24 mouse cellular contexts compared by ENCODE assay signal in the genomic region with DNA sequence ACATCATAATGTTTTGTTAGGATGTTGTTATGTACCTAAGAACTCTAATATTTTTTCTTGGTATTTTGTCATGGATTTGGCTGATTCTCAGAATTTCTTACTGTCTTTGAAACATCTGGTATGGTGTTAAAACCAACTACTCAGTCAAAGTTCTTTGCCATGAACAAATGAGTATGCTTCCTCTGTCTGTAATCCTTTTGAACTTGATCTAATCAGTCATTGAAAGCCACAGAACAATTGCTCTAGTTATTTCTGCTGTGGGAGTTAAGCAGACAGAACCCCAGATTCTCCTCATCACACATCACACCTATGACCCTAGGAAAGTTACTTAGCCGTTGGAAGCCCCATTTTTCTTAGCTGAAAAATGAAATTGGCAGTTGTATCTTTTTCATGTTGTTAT. TPM values are rescaled to one million over a fixed set of nuclear protein-coding genes. Genes with fewer than 3 reads are reported as not detected.
DNase-seq lines count a peak whose midpoint lies in the region; ATAC-seq and TF ChIP-seq lines count a peak whose summit lies in the region.
"Had no signal": no experiment of that assay in that cellular context is flagged by ENCODE, and none has a peak within 500 bp of the region (broad histone marks: within the 10 kb centered on the region; RNA-seq: fewer than 3 reads in every experiment).

No protein-coding gene starts in this region.

- ATAC-seq in heart, embryonic 16.5 days (replicated peaks; ENCODE audit: extremely low read depth, insufficient read depth, low FRiP score): no peak
- peak; percentile 40 for ATAC-seq in G1E (ENCODE audit: extremely low read depth, insufficient number of reproducible peaks, low FRiP score, poor library complexity, severe bottlenecking)
- ATAC-seq: forebrain, embryonic 15.5 days; intestine, embryonic 16.5 days had no signal

- no peak for TF ChIP-seq CTCF in G1E (IDR thresholded peaks at IDR 0.05; ENCODE audit: low read depth, low read length)

- peak overlapping the region; percentile 39; the same call in 1 of the 2 replicates for H3K27ac ChIP-seq in heart, embryonic 16.5 days (ENCODE audit: low read length)
- H3K27ac ChIP-seq in heart, embryonic 10.5 days: no peak overlapping the region
- H3K27ac ChIP-seq: embryonic facial prominence, embryonic 10.5 days; embryonic facial prominence, embryonic 13.5 days; forebrain, embryonic 12.5 days; forebrain, embryonic 15.5 days; heart, embryonic 13.5 days; hindbrain, embryonic 12.5 days; hindbrain, embryonic 15.5 days had no signal

- H3K4me3 ChIP-seq in heart, embryonic 16.5 days (ENCODE audit: low read length): no peak overlapping the region
- no peak overlapping the region for H3K4me3 ChIP-seq in heart, embryonic 10.5 days
- H3K4me3 ChIP-seq in G1E (ENCODE audit: low read depth, low read length): no peak overlapping the region
- H3K4me3 ChIP-seq: embryonic facial prominence, embryonic 10.5 days; embryonic facial prominence, embryonic 13.5 days; erythroblast, embryonic 14.5 days; forebrain, embryonic 12.5 days; forebrain, embryonic 15.5 days; heart, embryonic 13.5 days; hindbrain, embryonic 12.5 days; hindbrain, embryonic 15.5 days had no signal

- peaks cover 22% of the 10 kb centered on the region for H3K4me1 ChIP-seq in heart, embryonic 16.5 days (ENCODE audit: control insufficient read depth, insufficient read depth, low read length)
- H3K4me1 ChIP-seq in heart, embryonic 10.5 days: peaks cover 18% of the 10 kb centered on the region
- H3K4me1 ChIP-seq in G1E (ENCODE audit: insufficient read depth, low read depth, low read length): peaks cover 43% of the 10 kb centered on the region

- no peaks in the 10 kb centered on the region for H3K36me3 ChIP-seq in heart, embryonic 16.5 days (ENCODE audit: control insufficient read depth, insufficient read depth)
- H3K36me3 ChIP-seq in heart, embryonic 10.5 days: no peaks in the 10 kb centered on the region
- H3K36me3 ChIP-seq in G1E (replicated peaks): peaks cover 25% of the 10 kb centered on the region
- H3K36me3 ChIP-seq: embryonic facial prominence, embryonic 13.5 days; forebrain, embryonic 12.5 days; forebrain, embryonic 15.5 days; heart, embryonic 13.5 days; hindbrain, embryonic 12.5 days; hindbrain, embryonic 15.5 days had no signal

- no peak overlapping the region for H3K9ac ChIP-seq in heart, embryonic 16.5 days (ENCODE audit: low read length)
- H3K9ac ChIP-seq: embryonic facial prominence, embryonic 13.5 days; forebrain, embryonic 12.5 days; forebrain, embryonic 15.5 days; heart, embryonic 13.5 days; hindbrain, embryonic 12.5 days; hindbrain, embryonic 15.5 days had no signal

- DNase-seq in heart, embryonic 10.5 days (ENCODE audit: low spot score): no peak
- no peak for DNase-seq in G1E (ENCODE audit: low spot score)
- peak; percentile 31 for DNase-seq in induced T-regulatory cell, adult 2 months (ENCODE audit: low read depth)
- no peak for DNase-seq in left cerebral cortex, adult 18-20 months (ENCODE audit: low spot score in 2 of 2)
- DNase-seq in layer of hippocampus, postnatal 10 days (ENCODE audit: low spot score in 2 of 2): no peak
- DNase-seq in lung, postnatal 14 days: no peak
- DNase-seq: adrenal gland, postnatal 10 days; adrenal gland, postnatal 36 days; cerebellum, adult 18-20 months; cerebellum, adult 9-10 months; cerebellum, postnatal 25 days; gastrocnemius, postnatal 36 days; kidney, adult 18-20 months had no signal

- H3K4me2 ChIP-seq in heart, embryonic 16.5 days (ENCODE audit: low read depth, low read length): no peak overlapping the region
- H3K4me2 ChIP-seq: embryonic facial prominence, embryonic 13.5 days; forebrain, embryonic 12.5 days; forebrain, embryonic 15.5 days; heart, embryonic 13.5 days; hindbrain, embryonic 12.5 days; hindbrain, embryonic 15.5 days had no signal

- no peaks in the 10 kb centered on the region for H3K9me3 ChIP-seq in heart, embryonic 16.5 days (replicated peaks; ENCODE audit: control insufficient read depth, low read length)
- no peaks in the 10 kb centered on the region for H3K9me3 ChIP-seq in heart, embryonic 10.5 days
- H3K9me3 ChIP-seq in G1E (replicated peaks): no peaks in the 10 kb centered on the region
- H3K9me3 ChIP-seq: embryonic facial prominence, embryonic 10.5 days; embryonic facial prominence, embryonic 13.5 days; forebrain, embryonic 12.5 days; forebrain, embryonic 15.5 days; heart, embryonic 13.5 days; hindbrain, embryonic 12.5 days; hindbrain, embryonic 15.5 days had no signal

- H3K27me3 ChIP-seq in heart, embryonic 16.5 days (ENCODE audit: control insufficient read depth, insufficient read depth, low read length): no peaks in the 10 kb centered on the region
- no peaks in the 10 kb centered on the region for H3K27me3 ChIP-seq in heart, embryonic 10.5 days (ENCODE audit: insufficient read depth, poor library complexity, severe bottlenecking)
- no peaks in the 10 kb centered on the region for H3K27me3 ChIP-seq in G1E (ENCODE audit: insufficient read depth, low read length)
- H3K27me3 ChIP-seq: CH12.LX; embryonic facial prominence, embryonic 13.5 days; forebrain, embryonic 12.5 days; forebrain, embryonic 15.5 days; heart, embryonic 13.5 days; hindbrain, embryonic 12.5 days; hindbrain, embryonic 15.5 days had no signal

- WGBS in heart, embryonic 16.5 days: 52% methylated on average over 1 of the region's 1 CpGs
- 59% methylated on average over 1 of the region's 1 CpGs for WGBS in heart, embryonic 10.5 days

RNA-seq across cellular contexts. Expression of a gene that starts 6.0 kb away (rescaled TPM):
- polyA plus RNA-seq in heart, embryonic 16.5 days (2015; fragmentation: Nextera tagmentation; extraction: Ambion mirVana): 178 and 205 TPM in 2 replicates
- 222 and 226 TPM in 2 replicates for polyA plus RNA-seq in heart, embryonic 10.5 days (2016; fragmentation: Nextera tagmentation; extraction: Ambion mirVana)
- total RNA-seq in G1E (2014; fragmentation: Nextera tagmentation): 35.0 and 47.7 TPM in 2 replicates
- total RNA-seq in G1E (2017): 176 and 180 TPM in 2 replicates
- polyA plus RNA-seq in G1E (2012): 9.4 and 14.2 TPM in 2 replicates
- 100 to 1,000 TPM; 127 to 132 TPM for total RNA-seq in left cerebral cortex, adult 18-20 months (2021)
- 100 to 1,000 TPM; 204 to 227 TPM for total RNA-seq in layer of hippocampus, postnatal 10 days (2021)
